Mouse (Mus musculus): ENCODE data around the gene Urb2. TPM values are rescaled to one million over a fixed set of nuclear protein-coding genes. Genes with fewer than 3 reads are reported as not detected.

Gene Urb2
- polyA plus RNA-seq, 1 experiment = 3.3 TPM

- H3K36me3 ChIP-seq (ENCODE audit: control insufficient read depth, insufficient read depth, low read length) = peaks cover 2% of the 10 kb centered on the region
- WGBS = 85% methylated on average over 4 of the region's 4 CpGs
- no peak for DNase-seq
- H3K27me3 ChIP-seq (replicated peaks; ENCODE audit: control insufficient read depth, insufficient read depth, low read length) = no peaks in the 10 kb centered on the region
- H3K4me1 ChIP-seq (ENCODE audit: control insufficient read depth, insufficient read depth, low read length) = no peaks in the 10 kb centered on the region
- no peak overlapping the region for H3K27ac ChIP-seq (ENCODE audit: insufficient read depth, low read depth, low read length)
- H3K4me3 ChIP-seq (ENCODE audit: insufficient read depth, low read depth, low read length) = no peak overlapping the region
- TF ChIP-seq POLR2A (IDR thresholded peaks at IDR 0.05; ENCODE audit: low read depth, low read length) (no peak), CTCF (conservative IDR thresholded peaks at IDR 0.05; ENCODE audit: insufficient read depth, insufficient read length, low read depth, low read length) (no peak)
Observed at GRCm38 (mm10) chr8:124039351-124039750, 18.0 kb downstream of the Urb2 start.

- H3K27me3 ChIP-seq (replicated peaks; ENCODE audit: control insufficient read depth, insufficient read depth, low read length) = no peaks in the 10 kb centered on the region
- no peak overlapping the region for H3K4me3 ChIP-seq (ENCODE audit: insufficient read depth, low read depth, low read length)
- peaks cover 2% of the 10 kb centered on the region for H3K36me3 ChIP-seq (ENCODE audit: control insufficient read depth, insufficient read depth, low read length)
- H3K4me1 ChIP-seq (ENCODE audit: control insufficient read depth, insufficient read depth, low read length) = no peaks in the 10 kb centered on the region
- no peak for DNase-seq
- no peak for TF ChIP-seq POLR2A (IDR thresholded peaks at IDR 0.05; ENCODE audit: low read depth, low read length)
- no peak for TF ChIP-seq CTCF (conservative IDR thresholded peaks at IDR 0.05; ENCODE audit: insufficient read depth, insufficient read length, low read depth, low read length)
- 73% methylated on average over 1 of the region's 1 CpGs for WGBS
- H3K27ac ChIP-seq (ENCODE audit: insufficient read depth, low read depth, low read length) = no peak overlapping the region
Observed at GRCm38 (mm10) chr8:124042201-124042600, 20.9 kb downstream of the Urb2 start.

DNA sequence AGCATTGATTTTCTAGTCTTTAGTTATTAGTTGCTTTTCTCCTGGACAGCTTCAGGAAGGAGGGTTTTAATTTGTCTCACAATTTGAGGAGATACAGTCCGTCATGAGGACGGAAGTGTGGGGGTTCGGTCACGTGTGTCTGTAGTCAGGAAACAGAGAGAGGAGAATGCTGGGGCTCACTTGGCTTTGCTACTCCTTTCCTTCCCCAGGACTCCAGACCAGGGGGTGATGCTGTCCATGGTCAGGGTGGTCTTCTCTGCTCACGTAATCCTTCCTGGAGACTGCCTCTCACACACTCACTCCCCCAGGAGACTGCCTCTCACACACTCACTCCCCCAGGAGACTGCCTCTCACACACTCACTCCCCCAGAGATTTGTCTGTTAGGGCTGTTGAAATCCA, 23.1 kb downstream of the Urb2 start:
- no peak for TF ChIP-seq CTCF (conservative IDR thresholded peaks at IDR 0.05; ENCODE audit: insufficient read depth, insufficient read length, low read depth, low read length)
- no peak for TF ChIP-seq POLR2A (IDR thresholded peaks at IDR 0.05; ENCODE audit: low read depth, low read length)
- DNase-seq = no peak
- Histone ChIP-seq H3K27ac (ENCODE audit: insufficient read depth, low read depth, low read length) (no peak overlapping the region), H3K4me3 (ENCODE audit: insufficient read depth, low read depth, low read length) (no peak overlapping the region), H3K27me3 (replicated peaks; ENCODE audit: control insufficient read depth, insufficient read depth, low read length) (no peaks in the 10 kb centered on the region), H3K4me1 (ENCODE audit: control insufficient read depth, insufficient read depth, low read length) (no peaks in the 10 kb centered on the region), H3K36me3 (ENCODE audit: control insufficient read depth, insufficient read depth, low read length) (no peaks in the 10 kb centered on the region; the same call in none of the 2 replicates)
- 93% methylated on average over 5 of the region's 5 CpGs for WGBS

- TF ChIP-seq CTCF (conservative IDR thresholded peaks at IDR 0.05; ENCODE audit: insufficient read depth, insufficient read length, low read depth, low read length) (no peak), POLR2A (IDR thresholded peaks at IDR 0.05; ENCODE audit: low read depth, low read length) (no peak)
- Histone ChIP-seq H3K4me1 (ENCODE audit: control insufficient read depth, insufficient read depth, low read length) (no peaks in the 10 kb centered on the region), H3K27me3 (replicated peaks; ENCODE audit: control insufficient read depth, insufficient read depth, low read length) (no peaks in the 10 kb centered on the region), H3K27ac (ENCODE audit: insufficient read depth, low read depth, low read length) (no peak overlapping the region), H3K4me3 (ENCODE audit: insufficient read depth, low read depth, low read length) (no peak overlapping the region), H3K36me3 (ENCODE audit: control insufficient read depth, insufficient read depth, low read length) (no peaks in the 10 kb centered on the region; the same call in none of the 2 replicates)
- no peak for DNase-seq
- WGBS = 94% methylated on average over 12 of the region's 12 CpGs
Observed at GRCm38 (mm10) chr8:124044931-124045330, 23.6 kb downstream of the Urb2 start.

DNA sequence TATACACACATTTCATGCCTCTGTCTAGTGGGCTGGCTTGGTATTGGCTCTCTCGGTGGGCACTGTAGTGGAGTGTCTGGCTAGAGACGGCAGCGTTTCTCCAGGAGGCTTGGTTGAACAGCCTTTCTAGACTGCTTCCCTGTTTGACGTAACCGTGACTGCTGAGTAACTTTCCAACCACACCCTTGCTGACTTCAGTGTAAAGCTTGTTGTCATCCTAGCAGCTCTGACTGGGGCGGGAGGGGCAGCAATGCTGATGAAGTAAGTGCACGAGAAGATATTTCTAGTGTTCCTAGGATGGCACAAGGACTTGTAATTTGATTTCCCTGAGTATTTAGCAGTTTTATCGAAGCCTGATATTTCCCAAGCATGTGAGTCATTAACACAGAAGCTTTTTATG, 24.5 kb downstream of the Urb2 start:
- H3K27me3 ChIP-seq (replicated peaks; ENCODE audit: control insufficient read depth, insufficient read depth, low read length) = no peaks in the 10 kb centered on the region
- no peaks in the 10 kb centered on the region; the same call in 1 of the 2 replicates for H3K36me3 ChIP-seq (ENCODE audit: control insufficient read depth, insufficient read depth, low read length)
- no peaks in the 10 kb centered on the region for H3K4me1 ChIP-seq (ENCODE audit: control insufficient read depth, insufficient read depth, low read length)
- DNase-seq = no peak
- TF ChIP-seq POLR2A (IDR thresholded peaks at IDR 0.05; ENCODE audit: low read depth, low read length) = no peak
- H3K27ac ChIP-seq (ENCODE audit: insufficient read depth, low read depth, low read length) = no peak overlapping the region
- no peak overlapping the region for H3K4me3 ChIP-seq (ENCODE audit: insufficient read depth, low read depth, low read length)
- 84% methylated on average over 8 of the region's 8 CpGs for WGBS

- Histone ChIP-seq H3K27ac (ENCODE audit: insufficient read depth, low read depth, low read length) (no peak overlapping the region), H3K36me3 (ENCODE audit: control insufficient read depth, insufficient read depth, low read length) (no peaks in the 10 kb centered on the region), H3K27me3 (replicated peaks; ENCODE audit: control insufficient read depth, insufficient read depth, low read length) (no peaks in the 10 kb centered on the region), H3K4me3 (ENCODE audit: insufficient read depth, low read depth, low read length) (no peak overlapping the region), H3K4me1 (ENCODE audit: control insufficient read depth, insufficient read depth, low read length) (no peaks in the 10 kb centered on the region)
- peak; percentile 71 for DNase-seq
- peak; percentile 98 for TF ChIP-seq CTCF (conservative IDR thresholded peaks at IDR 0.05; ENCODE audit: insufficient read depth, insufficient read length, low read depth, low read length)
- no peak for TF ChIP-seq POLR2A (IDR thresholded peaks at IDR 0.05; ENCODE audit: low read depth, low read length)
- WGBS = 12% methylated on average over 3 of the region's 3 CpGs
Observed at GRCm38 (mm10) chr8:124052110-124052509, 30.8 kb downstream of the Urb2 start.

DNA sequence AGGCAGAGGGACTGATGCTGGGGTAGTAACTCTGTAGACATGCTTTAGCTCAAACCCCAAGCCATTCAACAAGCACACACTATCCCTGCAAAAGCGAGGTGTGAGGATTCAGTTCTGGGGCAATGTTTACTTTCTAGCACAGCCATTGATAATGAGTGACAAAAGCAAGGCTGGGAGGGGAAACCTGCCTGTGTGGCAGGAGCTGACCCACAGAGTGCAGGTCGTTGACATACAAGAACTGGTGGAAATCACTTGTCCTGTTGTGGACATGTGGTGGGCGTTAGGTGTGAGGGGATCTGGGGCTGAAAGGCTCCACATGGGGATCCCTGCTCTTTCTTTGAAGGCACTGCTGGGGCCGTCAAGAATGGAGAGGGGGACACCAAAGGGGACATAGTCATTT, 31.3 kb downstream of the Urb2 start:
- no peak for TF ChIP-seq CTCF (conservative IDR thresholded peaks at IDR 0.05; ENCODE audit: insufficient read depth, insufficient read length, low read depth, low read length)
- TF ChIP-seq POLR2A (IDR thresholded peaks at IDR 0.05; ENCODE audit: low read depth, low read length) = no peak
- Histone ChIP-seq H3K4me1 (ENCODE audit: control insufficient read depth, insufficient read depth, low read length) (no peaks in the 10 kb centered on the region), H3K4me3 (ENCODE audit: insufficient read depth, low read depth, low read length) (no peak overlapping the region), H3K36me3 (ENCODE audit: control insufficient read depth, insufficient read depth, low read length) (no peaks in the 10 kb centered on the region), H3K27me3 (replicated peaks; ENCODE audit: control insufficient read depth, insufficient read depth, low read length) (no peaks in the 10 kb centered on the region), H3K27ac (ENCODE audit: insufficient read depth, low read depth, low read length) (no peak overlapping the region)
- no peak for DNase-seq
- WGBS = 74% methylated on average over 4 of the region's 4 CpGs
